Mouse (Mus musculus): Measurements from ENCODE around the gene Aldh16a1. TPM values are rescaled to one million over a fixed set of nuclear protein-coding genes. Genes with fewer than 3 reads are reported as not detected.

Aldh16a1 gene
- polyA plus RNA-seq, 1 experiment: 106 TPM

DNA sequence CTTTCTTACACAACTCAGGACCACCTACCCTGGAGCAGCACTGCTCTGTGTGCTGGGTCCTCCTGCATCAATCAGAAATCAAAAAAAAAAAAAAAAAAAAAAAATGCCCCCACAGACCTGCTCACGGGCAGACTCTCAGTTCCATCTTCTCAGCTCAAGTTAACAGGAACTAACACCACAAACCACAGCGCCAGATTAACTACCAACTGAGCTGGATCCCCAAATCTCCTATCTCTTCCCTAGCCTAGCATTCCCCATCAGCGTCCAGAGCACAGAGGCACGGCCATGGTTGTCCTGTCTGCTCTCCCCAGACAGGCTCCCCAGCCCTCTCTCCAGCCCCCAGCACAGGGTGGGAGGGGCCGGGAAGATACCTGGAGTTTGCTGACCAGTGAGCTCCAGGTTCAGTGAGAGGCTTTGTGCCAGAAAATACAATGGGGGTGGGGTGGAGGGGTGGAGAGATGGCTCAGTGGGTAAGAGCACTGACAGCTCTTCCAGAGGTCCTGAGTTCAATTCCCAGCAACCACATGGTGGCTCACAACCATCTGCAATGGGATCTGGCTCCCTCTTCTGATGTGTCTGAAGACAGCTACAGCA, 47.2 kb downstream of the Aldh16a1 start:
- 67% methylated on average over 5 of the region's 5 CpGs for WGBS
- Histone ChIP-seq H3K27ac (ENCODE audit: insufficient read depth, low read depth, low read length) (no peak overlapping the region), H3K4me3 (ENCODE audit: insufficient read depth, low read depth, low read length) (no peak overlapping the region), H3K27me3 (replicated peaks; ENCODE audit: control insufficient read depth, insufficient read depth, low read length) (no peaks in the 10 kb centered on the region), H3K36me3 (ENCODE audit: control insufficient read depth, insufficient read depth, low read length) (no peaks in the 10 kb centered on the region), H3K4me1 (ENCODE audit: control insufficient read depth, insufficient read depth, low read length) (peaks cover 15% of the 10 kb centered on the region; the same call in 1 of the 2 replicates)
- TF ChIP-seq POLR2A (IDR thresholded peaks at IDR 0.05; ENCODE audit: low read depth, low read length): no peak
- TF ChIP-seq CTCF (conservative IDR thresholded peaks at IDR 0.05; ENCODE audit: insufficient read depth, insufficient read length, low read depth, low read length): no peak
- no peak for DNase-seq

DNA sequence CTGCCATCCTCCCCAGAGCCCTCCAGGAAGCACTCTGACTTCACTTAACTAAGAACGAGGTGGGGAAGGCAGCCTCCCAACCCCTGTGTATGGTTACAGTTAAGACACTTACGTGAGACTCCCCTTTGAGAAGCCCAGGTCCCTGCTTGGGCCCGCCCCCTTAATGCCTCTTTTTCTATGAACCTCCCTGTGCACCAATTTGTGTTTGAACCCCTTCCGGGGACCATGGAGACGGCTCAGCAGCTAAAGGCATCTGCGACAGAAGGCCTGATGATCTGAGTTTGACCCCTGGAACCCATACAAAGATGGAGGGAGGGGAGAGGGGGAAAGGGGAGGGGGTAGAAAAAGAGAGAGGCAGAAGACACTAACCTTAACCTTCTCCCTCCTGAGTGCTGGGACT, 47.9 kb downstream of the Aldh16a1 start:
- Histone ChIP-seq H3K36me3 (ENCODE audit: control insufficient read depth, insufficient read depth, low read length) (no peaks in the 10 kb centered on the region), H3K4me1 (ENCODE audit: control insufficient read depth, insufficient read depth, low read length) (peaks cover 20% of the 10 kb centered on the region), H3K27ac (ENCODE audit: insufficient read depth, low read depth, low read length) (no peak overlapping the region), H3K4me3 (ENCODE audit: insufficient read depth, low read depth, low read length) (no peak overlapping the region), H3K27me3 (replicated peaks; ENCODE audit: control insufficient read depth, insufficient read depth, low read length) (no peaks in the 10 kb centered on the region)
- 89% methylated on average over 6 of the region's 6 CpGs for WGBS
- no peak for DNase-seq
- no peak for TF ChIP-seq POLR2A (IDR thresholded peaks at IDR 0.05; ENCODE audit: low read depth, low read length)
- TF ChIP-seq CTCF (conservative IDR thresholded peaks at IDR 0.05; ENCODE audit: insufficient read depth, insufficient read length, low read depth, low read length): no peak

DNA sequence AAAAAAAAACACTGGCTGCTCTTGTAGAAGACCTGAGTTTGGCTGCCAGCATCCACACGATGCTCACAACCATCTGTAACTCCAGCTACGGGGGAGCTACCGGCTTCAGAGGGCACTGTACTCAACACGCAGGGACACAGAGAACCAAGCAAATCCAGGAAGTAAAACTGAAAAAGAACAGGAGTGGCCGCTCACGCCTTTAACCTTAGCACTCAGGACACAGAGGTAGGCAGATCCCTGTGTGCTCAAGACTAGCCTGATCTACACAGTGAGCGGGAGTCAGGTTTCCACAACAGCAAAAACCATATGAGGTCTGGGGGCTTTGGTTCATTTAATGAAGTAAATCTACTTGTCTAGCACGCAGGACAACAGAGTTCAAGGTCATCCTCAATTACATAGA, 48.9 kb downstream of the Aldh16a1 start:
- Histone ChIP-seq H3K27me3 (replicated peaks; ENCODE audit: control insufficient read depth, insufficient read depth, low read length) (no peaks in the 10 kb centered on the region), H3K27ac (ENCODE audit: insufficient read depth, low read depth, low read length) (no peak overlapping the region), H3K36me3 (ENCODE audit: control insufficient read depth, insufficient read depth, low read length) (no peaks in the 10 kb centered on the region), H3K4me1 (ENCODE audit: control insufficient read depth, insufficient read depth, low read length) (peaks cover 20% of the 10 kb centered on the region), H3K4me3 (ENCODE audit: insufficient read depth, low read depth, low read length) (no peak overlapping the region)
- DNase-seq: no peak
- TF ChIP-seq POLR2A (IDR thresholded peaks at IDR 0.05; ENCODE audit: low read depth, low read length): no peak
- TF ChIP-seq CTCF (conservative IDR thresholded peaks at IDR 0.05; ENCODE audit: insufficient read depth, insufficient read length, low read depth, low read length): no peak
- WGBS: 63% methylated on average over 8 of the region's 8 CpGs

GRCm38 (mm10) chr7:45104941-45105340, 49.4 kb downstream of the Aldh16a1 start:
- Histone ChIP-seq H3K4me3 (ENCODE audit: insufficient read depth, low read depth, low read length) (no peak overlapping the region), H3K27ac (ENCODE audit: insufficient read depth, low read depth, low read length) (no peak overlapping the region), H3K36me3 (ENCODE audit: control insufficient read depth, insufficient read depth, low read length) (no peaks in the 10 kb centered on the region), H3K4me1 (ENCODE audit: control insufficient read depth, insufficient read depth, low read length) (peaks cover 20% of the 10 kb centered on the region), H3K27me3 (replicated peaks; ENCODE audit: control insufficient read depth, insufficient read depth, low read length) (no peaks in the 10 kb centered on the region)
- no peak for DNase-seq
- TF ChIP-seq POLR2A (IDR thresholded peaks at IDR 0.05; ENCODE audit: low read depth, low read length): no peak
- no peak for TF ChIP-seq CTCF (conservative IDR thresholded peaks at IDR 0.05; ENCODE audit: insufficient read depth, insufficient read length, low read depth, low read length)
- WGBS: 86% methylated on average over 5 of the region's 5 CpGs

- Histone ChIP-seq H3K36me3 (ENCODE audit: control insufficient read depth, insufficient read depth, low read length) (no peaks in the 10 kb centered on the region), H3K4me3 (ENCODE audit: insufficient read depth, low read depth, low read length) (peak within 1 kb of the TSS; percentile 73), H3K4me1 (ENCODE audit: control insufficient read depth, insufficient read depth, low read length) (peaks cover 20% of the 10 kb centered on the region), H3K27ac (ENCODE audit: insufficient read depth, low read depth, low read length) (peak within 1 kb of the TSS; percentile 96), H3K27me3 (replicated peaks; ENCODE audit: control insufficient read depth, insufficient read depth, low read length) (no peaks in the 10 kb centered on the region)
- DNase-seq: peak; percentile 99
- TF ChIP-seq CTCF (conservative IDR thresholded peaks at IDR 0.05; ENCODE audit: insufficient read depth, insufficient read length, low read depth, low read length) (no peak), POLR2A (IDR thresholded peaks at IDR 0.05; ENCODE audit: low read depth, low read length) (peak; percentile 55)
- WGBS: 2% methylated on average over 7 of the region's 7 CpGs
Observed at GRCm38 (mm10) chr7:45103652-45104180, 50.7 kb downstream of the Aldh16a1 start, which contains the start of gene Fcgrt. Gene Fcgrt, minus strand, starts transcription at chr7:45103851.

GRCm38 (mm10) chr7:45102940-45103585, 51.3 kb downstream of the Aldh16a1 start:
- peak overlapping the region; percentile 96 for H3K27ac ChIP-seq (ENCODE audit: insufficient read depth, low read depth, low read length)
- peaks cover 23% of the 10 kb centered on the region for H3K4me1 ChIP-seq (ENCODE audit: control insufficient read depth, insufficient read depth, low read length)
- peak overlapping the region; percentile 73 for H3K4me3 ChIP-seq (ENCODE audit: insufficient read depth, low read depth, low read length)
- TF ChIP-seq POLR2A (IDR thresholded peaks at IDR 0.05; ENCODE audit: low read depth, low read length) (no peak), CTCF (conservative IDR thresholded peaks at IDR 0.05; ENCODE audit: insufficient read depth, insufficient read length, low read depth, low read length) (peak; percentile 8; the same call in 1 of the 2 replicates)
- peak; percentile 75 for DNase-seq
- no peaks in the 10 kb centered on the region for H3K36me3 ChIP-seq (ENCODE audit: control insufficient read depth, insufficient read depth, low read length)
- no peaks in the 10 kb centered on the region for H3K27me3 ChIP-seq (replicated peaks; ENCODE audit: control insufficient read depth, insufficient read depth, low read length)
- WGBS: 11% methylated on average over 9 of the region's 9 CpGs

DNA sequence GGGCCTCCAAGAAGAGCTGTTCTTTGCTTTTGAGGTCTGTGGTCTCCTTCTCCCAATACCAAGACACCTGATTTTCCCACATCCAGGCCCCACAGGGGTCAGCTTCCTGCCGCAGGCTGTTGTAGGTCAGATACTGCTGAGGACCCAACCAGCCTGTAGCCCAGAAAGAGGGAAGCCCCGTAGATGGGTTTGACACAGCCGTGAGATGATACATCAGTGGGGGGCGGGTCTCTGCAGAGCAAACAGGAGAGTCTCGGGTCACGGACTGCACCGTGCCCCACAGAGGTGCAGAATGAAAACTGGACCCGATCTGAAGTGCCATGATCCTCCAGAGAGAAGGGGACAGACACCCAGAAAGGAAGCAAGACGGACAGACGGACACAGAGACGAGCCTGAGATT, 51.9 kb downstream of the Aldh16a1 start:
- TF ChIP-seq CTCF (conservative IDR thresholded peaks at IDR 0.05; ENCODE audit: insufficient read depth, insufficient read length, low read depth, low read length) (no peak), POLR2A (IDR thresholded peaks at IDR 0.05; ENCODE audit: low read depth, low read length) (no peak)
- H3K27me3 ChIP-seq (replicated peaks; ENCODE audit: control insufficient read depth, insufficient read depth, low read length): no peaks in the 10 kb centered on the region
- H3K36me3 ChIP-seq (ENCODE audit: control insufficient read depth, insufficient read depth, low read length): no peaks in the 10 kb centered on the region
- WGBS: 42% methylated on average over 11 of the region's 11 CpGs
- H3K27ac ChIP-seq (ENCODE audit: insufficient read depth, low read depth, low read length): peak overlapping the region; percentile 96; the same call in 1 of the 2 replicates
- H3K4me1 ChIP-seq (ENCODE audit: control insufficient read depth, insufficient read depth, low read length): peaks cover 25% of the 10 kb centered on the region
- H3K4me3 ChIP-seq (ENCODE audit: insufficient read depth, low read depth, low read length): peak overlapping the region; percentile 73
- no peak for DNase-seq

All from kidney, adult 2 months (tissue).